Mouse (Mus musculus) C2C12 (cell line): ENCODE measurements around the gene Nck2.

Experiments
- CTCF ChIP-seq: IDR thresholded peaks from one replicate; pipeline ENCODE4 v1.5.1; 2011; ENCODE audit not compliant: control insufficient read depth, insufficient read depth, insufficient read length
- MAX ChIP-seq: IDR thresholded peaks from one replicate; pipeline ENCODE4 v1.6.1; 2011; ENCODE audit warnings: mild to moderate bottlenecking, control low read depth
- MYOD1 ChIP-seq: IDR thresholded peaks from one replicate; pipeline ENCODE4 v1.6.1; 2011; ENCODE audit warnings: low read depth; ENCODE audit not compliant: control insufficient read depth, insufficient read length
- MYOG ChIP-seq: IDR thresholded peaks from one replicate; pipeline ENCODE4 v1.6.1; 2011; ENCODE audit not compliant: control insufficient read depth, insufficient read length; ENCODE audit errors: extremely low read depth
- USF1 ChIP-seq: IDR thresholded peaks from one replicate; pipeline ENCODE4 v1.6.1; 2011; ENCODE audit warnings: low read depth, mild to moderate bottlenecking, control low read depth, moderate library complexity

- TF ChIP-seq USF1: no peak
- no peak for TF ChIP-seq CTCF
- TF ChIP-seq MAX: no peak
- TF ChIP-seq MYOD1: no peak
- no peak for TF ChIP-seq MYOG
Measured at GRCm38 (mm10) chr1:43548749-43549148, 104.4 kb downstream of the Nck2 start.
